Mouse (Mus musculus) brown adipose tissue, adult 24 weeks (tissue): ENCODE data around the gene Brinp1. TPM values are rescaled to one million over a fixed set of nuclear protein-coding genes. Genes with fewer than 3 reads are reported as not detected.

Source experiments
- H3K27ac ChIP-seq: fragments of 200-500 bp; replicated peaks from 2 replicates; pipeline ENCODE4 v1.5.1; 2012; ENCODE audit warnings: low read depth, mild to moderate bottlenecking, low read length
- H3K4me1 ChIP-seq: fragments of 200-500 bp; 2 replicates; pipeline ENCODE4 v1.6.1; 2012; ENCODE audit warnings: low read length, mixed read lengths; ENCODE audit not compliant: control insufficient read depth, insufficient read depth, insufficient read length
- H3K4me3 ChIP-seq: fragments of 200-500 bp; 2 replicates; pipeline ENCODE4 v1.5.1; 2012; ENCODE audit warnings: low read depth, mild to moderate bottlenecking, low read length, moderate library complexity; ENCODE audit not compliant: insufficient read depth
- polyA plus RNA-seq: library from polyadenylated mRNA; stranded (reverse); fragments of >200 nt; gene quantifications from 2 replicates; pipeline ENCODE4 v1.2.4, GENCODE M21; 2012; ENCODE audit not compliant: missing spikeins, insufficient read depth, insufficient read length

The Brinp1 gene
- polyA plus RNA-seq, 1 experiment, result not detected

GRCm38 (mm10) chr4:68765772-68766573 is 188.2 kb downstream of the Brinp1 start:
- Histone ChIP-seq H3K4me1 (no peaks in the 10 kb centered on the region), H3K4me3 (no peak overlapping the region), H3K27ac (no peak overlapping the region)

- Histone ChIP-seq H3K27ac (no peak overlapping the region), H3K4me3 (no peak overlapping the region)
Observed at GRCm38 (mm10) chr4:68764937-68765336, 189.3 kb downstream of the Brinp1 start.

GRCm38 (mm10) chr4:68720983-68721382 is 233.2 kb downstream of the Brinp1 start:
- Histone ChIP-seq H3K4me3 (no peak overlapping the region), H3K4me1 (no peaks in the 10 kb centered on the region), H3K27ac (no peak overlapping the region)

More at GRCm38 (mm10) chr4:68764937-68765336, 189.3 kb downstream of the Brinp1 start:
- no peaks in the 10 kb centered on the region for H3K4me1 ChIP-seq
